Mouse (Mus musculus) layer of hippocampus, adult 9-10 months (tissue): ENCODE data around the gene Atp6v1d.

Experiments used
- DNase-seq: peaks from one replicate; pipeline ENCODE4 v3.0.0; 2022; ENCODE audit warnings: low spot score

The Atp6v1d gene

DNA sequence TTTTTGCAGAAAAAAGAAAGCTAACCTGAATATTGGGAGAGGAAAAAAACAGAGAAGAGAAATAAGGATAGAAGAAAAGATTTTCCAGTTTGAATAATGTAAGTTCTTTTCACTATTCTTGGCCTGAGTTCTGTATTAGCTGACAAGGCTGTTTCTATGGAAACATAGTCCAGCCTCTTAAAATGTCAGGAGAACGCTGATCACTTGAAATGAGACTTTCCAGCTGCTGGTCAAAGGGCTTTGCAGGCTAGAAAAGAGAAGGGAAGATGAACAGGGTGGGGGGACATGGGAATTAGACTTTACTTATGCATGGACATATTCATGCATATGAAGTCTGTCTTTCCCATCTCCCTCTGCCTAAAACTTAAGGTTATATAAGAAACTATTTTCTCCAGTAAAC, 67.2 kb downstream of the Atp6v1d start:
- no peak for DNase-seq

DNA sequence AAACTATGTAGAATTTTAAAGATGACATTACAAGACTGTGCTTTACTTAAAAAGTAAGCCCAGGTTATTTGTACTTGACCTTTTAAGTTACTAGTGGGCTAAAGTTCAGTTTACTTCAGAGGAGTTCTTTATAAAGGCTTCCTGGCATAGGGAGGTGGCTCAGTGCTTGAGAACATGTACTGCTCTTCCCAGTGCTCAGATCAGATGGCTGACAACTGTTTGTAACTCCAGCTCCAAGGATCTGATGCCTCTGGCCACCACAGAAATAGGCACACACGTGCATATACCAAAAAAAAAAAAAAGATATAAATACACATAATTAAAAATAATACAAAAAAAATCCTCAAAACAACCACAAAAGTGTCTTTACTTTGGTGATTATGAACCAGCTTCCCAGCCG, 70.6 kb downstream of the Atp6v1d start:
- no peak for DNase-seq
